Mouse (Mus musculus): ENCODE results near the gene Phactr2.

DNA sequence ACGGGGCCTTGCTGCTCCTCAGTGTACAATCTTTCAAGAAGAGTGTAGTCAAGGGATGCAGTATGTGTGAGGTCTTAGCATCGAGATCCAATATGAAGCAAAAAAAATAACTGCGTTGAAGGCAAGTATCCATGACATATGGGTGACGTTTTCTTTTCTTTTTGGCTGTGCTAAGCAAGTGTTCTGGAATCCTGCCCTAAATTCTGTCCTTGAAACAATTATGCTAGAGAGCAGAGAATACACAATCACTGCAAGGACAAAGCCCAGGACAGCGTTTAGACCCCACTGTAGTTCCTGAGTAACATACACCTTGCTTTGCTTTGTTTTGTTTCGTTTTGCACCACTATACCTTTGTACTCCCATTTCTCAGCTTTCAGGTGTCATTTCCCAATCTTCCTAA is 5.1 kb upstream of the Phactr2 start:
- no peak for TF ChIP-seq POLR2A (IDR thresholded peaks at IDR 0.05; ENCODE audit: low read depth, low read length)
- no peak for TF ChIP-seq BHLHE40 (IDR thresholded peaks at IDR 0.05; ENCODE audit: low read depth, low read length)
- TF ChIP-seq JUND (conservative IDR thresholded peaks at IDR 0.05; ENCODE audit: low read depth, low read length) = no peak
- no peak for TF ChIP-seq ETS1 (conservative IDR thresholded peaks at IDR 0.05; ENCODE audit: low read depth, low read length)
- no peak for TF ChIP-seq USF1 (IDR thresholded peaks at IDR 0.05; ENCODE audit: low read depth, low read length)
- no peak for TF ChIP-seq CTCF (conservative IDR thresholded peaks at IDR 0.05 in 1 of 2, IDR thresholded peaks at IDR 0.05 in 1 of 2; ENCODE audit: low read depth in 2 of 2, low read length in 2 of 2)
- TF ChIP-seq EP300 (IDR thresholded peaks at IDR 0.05; ENCODE audit: low read length) = no peak
- TF ChIP-seq CHD2 (IDR thresholded peaks at IDR 0.05; ENCODE audit: low read length) = no peak
- no peak for TF ChIP-seq RCOR1 (conservative IDR thresholded peaks at IDR 0.05; ENCODE audit: low read depth, low read length)
- no peak for TF ChIP-seq SIN3A (IDR thresholded peaks at IDR 0.05; ENCODE audit: low read length)
- no peak for TF ChIP-seq SMC3 (IDR thresholded peaks at IDR 0.05; ENCODE audit: low read depth, low read length)
